Mouse (Mus musculus) erythroid progenitor cell, adult 5-6 weeks (primary cell): ENCODE measurements around the gene Egfl7. TPM values are rescaled to one million over a fixed set of nuclear protein-coding genes. Genes with fewer than 3 reads are reported as not detected.

Experiments
- ATAC-seq: replicated peaks from 2 replicates; pipeline ENCODE4 v1.8.0; 2016; ENCODE audit warnings: moderate number of reproducible peaks, mild to moderate bottlenecking, moderate TSS enrichment, inconsistent platforms; ENCODE audit not compliant: poor library complexity, low FRiP score, severe bottlenecking
- total RNA-seq, 2 experiments: library from RNA; stranded (forward) in 1 of 2; stranded (reverse) in 1 of 2; fragments of 150-400 nt in 1 of 2; fragments of 186-747, 209-891 nt in 1 of 2; gene quantifications; 2 replicates each; pipeline versions ENCODE4 v1.2.3 to v1.2.4; 2015 to 2017; ENCODE audit warnings: low replicate concordance in 2 of 2

Gene Egfl7
- total RNA-seq, 2 experiments from 2014 or later, result 3.8 to 7.2 TPM

GRCm38 (mm10) chr2:26607056-26607910, 27.5 kb downstream of the Egfl7 start:
- ATAC-seq, result no peak

DNA sequence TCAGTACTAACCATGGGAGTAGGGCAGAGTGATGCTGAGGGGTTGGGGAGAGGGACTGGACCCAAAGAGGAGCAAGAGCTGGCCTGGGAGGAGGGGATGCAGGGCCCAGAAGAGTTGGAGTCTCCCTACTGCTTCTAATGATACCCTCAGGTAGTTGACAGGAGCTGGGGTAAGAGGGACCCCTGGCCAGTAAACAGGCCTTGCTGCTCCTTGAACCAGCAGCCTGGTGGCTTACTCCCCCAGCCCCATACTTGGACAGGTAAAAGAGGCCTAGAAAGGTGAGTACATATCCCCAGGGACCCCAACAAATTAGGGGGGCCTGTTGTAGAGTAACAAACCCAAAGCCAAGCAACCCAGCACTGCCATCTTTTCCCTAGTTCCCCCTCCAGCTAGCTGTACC, 29.0 kb downstream of the Egfl7 start:
- ATAC-seq, result no peak

DNA sequence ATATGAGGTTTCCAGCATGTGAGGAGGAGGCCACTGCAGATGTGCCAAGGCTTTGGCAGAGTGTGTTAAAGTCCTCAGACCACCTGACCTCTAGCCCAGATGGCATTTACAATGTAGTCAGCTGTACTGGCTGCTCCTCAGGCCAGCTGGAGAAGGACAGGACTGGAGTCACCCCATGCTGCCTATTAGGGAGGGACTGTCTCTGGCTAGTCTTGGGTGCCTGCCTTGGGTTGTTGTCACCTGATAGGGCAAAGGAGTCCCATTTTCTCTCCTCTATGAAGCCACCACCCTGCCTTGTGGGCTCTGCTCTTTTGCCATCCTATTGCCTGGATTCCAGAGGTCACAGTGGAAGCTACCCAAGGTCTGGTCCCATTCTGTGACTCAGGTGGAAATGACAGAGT, 29.4 kb downstream of the Egfl7 start:
- no peak for ATAC-seq

- ATAC-seq, result no peak
Measured at GRCm38 (mm10) chr2:26610526-26610925, 30.7 kb downstream of the Egfl7 start.

GRCm38 (mm10) chr2:26611054-26611453, 31.2 kb downstream of the Egfl7 start:
- ATAC-seq, result no peak

- no peak for ATAC-seq
Measured at GRCm38 (mm10) chr2:26611896-26612295, 32.1 kb downstream of the Egfl7 start.

DNA sequence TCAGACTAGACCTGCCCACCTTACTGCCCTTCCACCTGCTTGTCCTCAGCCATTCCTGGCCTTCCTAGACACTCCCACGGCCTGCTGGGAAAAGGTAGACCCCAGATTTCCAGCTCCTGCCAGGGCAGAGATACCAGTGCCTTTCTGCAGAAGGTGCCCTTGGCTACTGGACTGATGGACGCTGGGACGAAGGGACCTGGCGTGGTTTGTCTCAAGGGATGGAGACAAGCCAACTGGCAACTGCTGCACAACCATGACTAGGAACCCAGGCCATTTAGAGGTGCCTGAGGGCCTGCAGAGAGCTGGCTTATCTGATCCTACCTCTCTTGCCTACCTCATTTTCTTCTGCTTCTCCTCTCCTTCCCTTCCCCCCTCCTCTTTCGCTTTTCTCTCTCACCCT, 35.1 kb downstream of the Egfl7 start:
- no peak for ATAC-seq

DNA sequence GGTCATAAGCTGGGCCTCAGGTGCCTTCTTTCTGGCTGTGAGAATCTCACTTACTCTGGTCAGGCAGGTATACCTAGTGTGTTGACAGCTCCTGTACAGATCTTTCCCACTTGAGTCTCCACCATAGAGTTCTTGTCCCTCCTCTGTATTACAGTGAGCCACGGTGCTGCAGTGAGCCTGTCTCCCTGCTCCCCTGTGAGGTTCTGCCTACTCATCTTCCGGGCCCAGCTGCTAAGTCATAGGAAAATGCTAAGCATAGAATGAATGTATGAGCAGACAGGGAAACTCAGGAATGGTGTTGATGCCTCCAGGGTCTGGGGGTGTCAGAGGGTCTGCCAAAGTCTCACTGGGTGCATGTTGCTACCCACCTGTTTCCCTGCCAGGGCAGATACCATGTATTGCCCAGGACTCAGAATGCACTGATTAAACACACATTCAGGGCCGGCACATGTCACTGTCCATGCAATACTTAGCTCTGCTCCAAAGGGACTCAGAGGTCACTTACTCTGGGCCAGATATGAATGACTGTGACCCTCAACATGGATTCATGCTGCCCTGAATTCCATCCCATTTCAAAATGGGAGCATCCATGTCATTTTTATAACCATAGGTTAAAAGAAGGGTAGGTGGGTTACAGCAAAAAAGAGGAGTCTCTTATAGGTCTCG, 35.8 kb downstream of the Egfl7 start:
- no peak for ATAC-seq

- no peak for ATAC-seq
Measured at GRCm38 (mm10) chr2:26617331-26617730, 37.5 kb downstream of the Egfl7 start.

DNA sequence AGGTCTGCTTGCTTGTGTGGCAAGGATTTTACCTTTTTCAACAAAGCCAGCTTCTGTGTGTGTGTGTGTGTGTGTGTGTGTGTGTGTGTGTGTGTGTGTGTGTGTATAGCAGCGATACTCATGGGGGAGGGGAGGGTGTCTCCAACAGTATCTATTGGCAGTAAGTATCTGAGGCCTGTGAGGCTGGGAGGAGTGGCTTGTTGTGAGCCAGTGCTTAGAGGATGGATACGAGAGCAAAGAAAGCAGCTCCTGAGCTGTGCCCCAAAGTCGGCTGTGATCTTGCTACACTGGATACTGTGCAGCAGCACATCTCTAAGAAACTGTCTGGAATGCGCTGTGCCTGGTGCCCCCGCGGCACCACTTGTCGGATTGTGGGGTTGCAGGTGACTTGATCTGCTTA, 38.1 kb downstream of the Egfl7 start:
- ATAC-seq, result no peak

DNA sequence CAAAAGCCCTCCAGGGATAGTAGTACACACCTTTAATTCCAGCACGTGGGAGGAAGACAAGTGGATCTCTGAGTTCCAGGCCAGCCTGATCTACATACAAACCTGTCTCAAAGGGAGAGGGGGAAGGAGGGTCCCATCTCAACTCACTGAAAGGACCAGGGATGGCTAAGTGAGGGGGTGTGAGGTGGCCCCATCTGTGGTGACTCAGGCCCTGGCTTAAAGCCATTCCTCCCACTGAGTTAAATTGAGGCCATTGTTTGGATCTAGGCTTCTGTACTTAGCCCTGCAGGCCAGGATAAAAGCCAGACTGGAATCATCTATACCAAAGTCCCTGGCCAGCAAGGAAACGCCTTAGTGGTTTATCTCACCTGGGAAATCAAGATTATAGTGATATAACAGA, 41.4 kb downstream of the Egfl7 start:
- ATAC-seq, result no peak

DNA sequence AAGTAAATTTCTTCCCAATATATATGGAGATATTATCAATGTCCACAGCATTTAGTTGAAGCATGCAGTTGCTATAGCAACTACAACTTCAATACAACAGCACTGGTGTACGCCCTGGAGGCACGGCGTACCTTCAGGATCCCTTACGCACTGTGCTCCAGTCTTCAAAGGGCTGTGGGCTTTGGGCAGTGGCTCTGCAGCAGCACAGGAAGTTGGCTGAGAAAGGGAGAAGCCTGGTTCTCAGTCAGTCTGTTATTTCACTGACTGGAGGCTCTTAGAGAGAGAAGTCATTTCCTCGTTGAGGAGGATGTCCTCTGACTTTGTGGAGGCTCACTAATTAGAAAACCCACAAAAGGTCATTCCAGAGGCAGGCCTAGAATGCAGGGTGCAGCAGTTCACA, 43.2 kb downstream of the Egfl7 start:
- ATAC-seq, result no peak

- ATAC-seq, result no peak
Measured at GRCm38 (mm10) chr2:26625419-26625818, 45.6 kb downstream of the Egfl7 start.

GRCm38 (mm10) chr2:26626081-26626480, 46.3 kb downstream of the Egfl7 start:
- no peak for ATAC-seq

- no peak for ATAC-seq
Measured at GRCm38 (mm10) chr2:26627921-26628739, 48.3 kb downstream of the Egfl7 start, which contains the start of gene Fam69b. TSS of gene Fam69b (plus strand) at chr2:26628457.

DNA sequence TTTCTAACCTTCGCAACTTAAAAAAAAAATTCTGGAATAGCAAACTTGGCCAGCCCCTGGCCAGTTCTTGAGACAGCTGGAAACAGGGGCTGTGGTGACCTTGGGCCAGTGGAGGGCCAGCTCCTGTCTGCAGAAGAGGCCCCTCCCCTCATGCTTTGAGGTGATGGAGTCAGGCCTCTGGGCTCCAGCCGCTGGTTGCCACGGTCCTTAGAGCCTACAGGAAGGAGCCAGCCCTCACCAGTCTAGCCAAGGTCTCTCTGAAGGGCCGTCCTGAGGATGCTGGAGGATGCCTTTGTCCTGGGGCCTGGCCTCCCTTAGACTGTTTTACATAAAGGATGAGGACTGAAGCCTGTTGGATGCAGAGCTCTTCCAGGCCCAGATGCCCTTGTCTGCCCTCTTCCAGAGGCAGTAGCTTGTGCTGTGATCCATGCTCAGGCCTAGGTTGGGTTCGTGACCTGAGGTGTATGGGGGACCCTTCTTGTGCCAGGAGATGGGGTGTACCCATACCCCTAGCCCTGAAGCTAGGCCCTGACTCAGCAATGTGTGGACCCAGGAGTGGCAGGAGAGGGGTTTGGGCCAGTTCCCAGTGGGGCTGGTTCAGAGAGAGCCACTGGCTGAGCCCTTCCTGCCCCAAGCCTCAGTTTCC, 49.1 kb downstream of the Egfl7 start:
- ATAC-seq, result no peak

DNA sequence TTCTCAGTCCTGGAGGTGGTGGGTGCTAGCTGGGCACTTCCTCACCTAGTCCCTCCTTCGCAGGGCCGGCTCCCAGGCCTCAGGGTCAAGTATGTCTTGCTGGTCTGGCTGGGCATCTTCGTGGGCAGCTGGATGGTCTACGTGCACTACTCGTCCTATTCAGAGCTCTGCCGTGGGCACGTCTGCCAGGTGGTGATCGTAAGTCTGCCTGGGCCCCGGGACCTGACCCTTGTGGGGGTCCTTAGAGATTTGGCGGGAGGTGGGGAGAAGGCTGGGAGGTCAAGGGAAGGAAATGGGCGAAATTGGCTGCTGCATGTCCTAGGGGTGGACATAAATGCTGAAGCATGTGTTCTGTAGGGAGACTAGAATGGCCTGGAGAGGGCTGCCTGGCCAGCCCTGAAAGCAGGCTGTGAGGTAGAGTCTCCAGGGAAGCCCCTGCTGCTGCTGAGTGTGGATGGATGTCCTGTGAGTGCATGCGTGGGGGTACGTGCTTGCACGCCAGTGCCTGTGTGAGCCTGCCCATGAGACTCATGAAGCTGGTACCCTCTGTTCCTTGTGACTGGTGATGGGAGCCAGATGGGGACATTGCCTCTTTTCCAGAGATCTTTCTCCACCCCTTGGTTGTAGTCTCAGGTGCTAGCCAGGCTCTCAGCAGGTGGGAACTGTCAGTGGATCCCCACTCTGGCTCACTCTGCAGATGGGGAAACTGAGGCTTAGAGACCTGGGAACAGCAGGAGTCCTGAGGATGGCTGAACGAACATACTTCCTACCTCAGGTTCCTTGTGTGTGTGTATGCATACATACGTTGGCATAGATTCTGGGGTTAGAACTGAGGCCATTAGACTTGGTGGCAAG, 53.0 kb downstream of the Egfl7 start:
- ATAC-seq, result no peak

DNA sequence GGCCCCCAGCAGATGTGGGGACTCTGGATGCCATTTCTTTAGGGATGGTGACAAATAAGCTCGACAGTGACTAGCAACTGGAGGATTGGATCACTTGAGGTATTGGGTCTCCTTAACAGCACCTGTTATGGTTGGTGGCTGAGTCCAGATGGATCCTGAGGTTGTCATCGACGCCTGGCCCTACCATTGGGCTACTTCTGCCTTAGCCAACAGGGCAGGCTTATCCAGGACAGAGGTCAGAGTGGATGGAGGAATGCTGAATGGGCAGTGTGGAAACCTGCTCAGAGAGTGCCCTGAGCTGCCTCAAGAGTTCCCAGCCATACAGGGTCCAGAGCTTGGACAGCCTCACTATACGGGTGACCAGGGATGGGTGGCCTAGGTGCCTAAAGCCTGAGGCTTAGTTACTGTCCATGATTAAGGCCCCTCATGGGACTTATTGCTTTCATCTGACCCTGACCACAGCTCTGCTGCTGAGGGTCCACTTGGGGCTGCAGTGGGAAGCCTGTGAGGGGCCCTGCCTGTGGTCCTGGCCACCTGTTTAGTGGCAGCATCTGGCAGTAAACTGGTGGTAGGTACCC, 54.2 kb downstream of the Egfl7 start:
- no peak for ATAC-seq
